ENCODE assay signal across 22 mouse cellular contexts in the genomic region with DNA sequence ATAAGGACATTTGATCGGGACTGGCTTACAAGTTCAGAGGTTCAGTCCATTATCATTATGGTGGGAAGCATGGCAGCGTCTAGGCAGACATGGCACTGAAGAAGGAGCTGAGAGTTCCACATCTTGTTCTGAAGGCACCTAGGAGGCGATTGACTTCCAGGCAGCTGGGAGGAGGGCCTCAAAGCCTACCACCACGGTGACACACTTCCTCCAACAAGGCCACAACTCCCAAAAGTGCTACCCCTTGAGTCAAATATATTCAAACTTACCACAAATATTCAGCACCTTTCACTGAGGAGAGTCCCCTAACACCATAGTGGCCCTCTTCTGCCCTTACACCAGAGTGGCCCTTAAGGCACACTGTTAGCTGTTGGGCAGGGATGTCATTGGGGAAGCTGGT.
"Had no signal": no experiment of that assay in that cellular context is flagged by ENCODE, and none has a peak within 500 bp of the region (broad histone marks: within the 10 kb centered on the region; RNA-seq: fewer than 3 reads in every experiment).

No protein-coding gene starts in this region.

- H3K4me2 ChIP-seq: liver, embryonic 13.5 days; liver, embryonic 15.5 days; lung, embryonic 15.5 days; midbrain, embryonic 12.5 days; neural tube, embryonic 13.5 days; neural tube, embryonic 15.5 days had no signal

- H3K4me1 ChIP-seq: midbrain, embryonic 12.5 days; neural tube, embryonic 13.5 days had no signal

- H3K9ac ChIP-seq: liver, embryonic 13.5 days; liver, embryonic 15.5 days; liver, postnatal 0 days; lung, embryonic 15.5 days; midbrain, embryonic 12.5 days; neural tube, embryonic 13.5 days; neural tube, embryonic 15.5 days had no signal

- H3K9me3 ChIP-seq: liver, embryonic 13.5 days; liver, embryonic 15.5 days; lung, embryonic 15.5 days; midbrain, embryonic 10.5 days; midbrain, embryonic 12.5 days; neural tube, embryonic 13.5 days; neural tube, embryonic 15.5 days had no signal

- H3K27ac ChIP-seq: liver, embryonic 13.5 days; liver, embryonic 15.5 days; lung, embryonic 15.5 days; midbrain, embryonic 10.5 days; midbrain, embryonic 12.5 days; neural tube, embryonic 13.5 days; neural tube, embryonic 15.5 days had no signal

- H3K4me3 ChIP-seq: liver, embryonic 13.5 days; liver, embryonic 15.5 days; lung, embryonic 15.5 days; midbrain, embryonic 10.5 days; midbrain, embryonic 12.5 days; myocyte; neural tube, embryonic 13.5 days; neural tube, embryonic 15.5 days had no signal

- ATAC-seq: liver, postnatal 0 days; lung, postnatal 0 days; midbrain, embryonic 16.5 days had no signal

- H3K36me3 ChIP-seq: liver, embryonic 13.5 days; liver, embryonic 15.5 days; lung, embryonic 15.5 days; midbrain, embryonic 10.5 days; midbrain, embryonic 12.5 days; neural tube, embryonic 13.5 days; neural tube, embryonic 15.5 days had no signal

- DNase-seq: liver, embryonic 13.5 days; liver, postnatal 0 days; lung, adult 2 months; lung, postnatal 14 days; lung, postnatal 36 days; midbrain, embryonic 14.5 days; retina, postnatal 1 day; right cerebral cortex, adult 18-20 months; right cerebral cortex, postnatal 25 days; right cerebral cortex, postnatal 4 days; thymus, adult 18-20 months; thymus, postnatal 14 days; thymus, postnatal 36 days had no signal

- H3K27me3 ChIP-seq: liver, embryonic 13.5 days; liver, embryonic 15.5 days; lung, embryonic 15.5 days; midbrain, embryonic 12.5 days; neural tube, embryonic 13.5 days; neural tube, embryonic 15.5 days had no signal
